Mouse (Mus musculus): ENCODE data around the gene Pdik1l. TPM values are rescaled to one million over a fixed set of nuclear protein-coding genes. Genes with fewer than 3 reads are reported as not detected.

Gene Pdik1l
- total RNA-seq, 1 experiment from 2014 or later: 36.1 TPM

DNA sequence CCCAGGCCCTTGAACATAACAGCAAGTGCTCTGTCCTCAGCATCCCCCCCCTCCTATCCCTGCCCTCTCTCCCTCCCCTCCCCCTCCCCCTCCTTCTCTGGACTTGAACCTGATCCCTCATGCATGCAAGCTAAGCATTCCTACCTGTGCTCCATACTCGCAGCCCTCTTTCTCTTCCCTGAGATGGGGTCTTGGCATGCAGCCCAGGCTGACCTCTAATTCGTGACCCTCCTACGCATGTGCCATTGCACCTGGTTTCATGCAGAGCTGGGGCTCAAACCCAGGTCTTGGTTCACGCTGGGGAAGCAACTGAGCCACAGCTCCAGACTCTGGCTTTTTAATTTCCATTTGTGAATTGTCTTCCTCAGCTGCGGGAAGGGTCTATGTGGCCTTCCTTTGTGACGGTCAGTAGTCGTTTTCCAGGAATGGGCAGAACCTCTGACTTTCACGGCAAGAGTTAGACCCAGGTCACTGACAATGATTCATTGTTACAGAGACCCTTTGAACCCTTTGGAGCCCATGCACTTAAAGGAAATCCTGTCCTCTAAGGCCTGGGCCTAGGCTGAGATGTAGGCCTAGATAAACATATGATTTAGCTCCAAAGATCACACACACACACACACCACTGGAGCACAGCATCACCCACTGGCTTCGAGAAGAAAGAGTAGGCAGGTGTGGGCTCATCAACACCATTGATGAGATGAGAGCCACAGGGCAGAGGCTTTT is 21.7 kb downstream of the Pdik1l start:
- ATAC-seq (replicated peaks; ENCODE audit: low read depth, poor library complexity, severe bottlenecking): no peak

- ATAC-seq (replicated peaks; ENCODE audit: low read depth, poor library complexity, severe bottlenecking): 0 out of 2 replicates have a peak, but pooled peaks have one; percentile 60
Observed at GRCm38 (mm10) chr4:134263191-134263590, 24.5 kb downstream of the Pdik1l start.

DNA sequence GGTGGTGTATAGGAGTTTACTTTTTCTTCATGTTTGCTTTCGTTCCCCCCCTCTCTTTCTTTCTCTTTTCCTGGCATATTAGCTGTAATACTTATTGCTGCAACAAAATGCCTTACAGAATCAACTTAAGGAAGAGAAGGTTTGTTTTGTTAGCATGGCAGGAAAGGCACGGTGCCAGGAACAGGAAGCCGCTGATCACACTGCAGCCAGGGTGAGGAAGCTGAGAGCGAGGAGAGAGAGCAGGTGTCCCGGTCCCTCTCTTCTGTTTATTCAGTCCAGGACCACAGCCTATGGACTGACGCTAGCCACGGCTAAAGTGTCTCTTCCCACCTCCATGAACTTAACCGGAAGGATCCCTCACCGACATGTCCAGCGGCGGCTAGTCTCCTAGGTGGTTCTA is 29.3 kb downstream of the Pdik1l start:
- peak; percentile 50; the same call in 1 of the 2 replicates for ATAC-seq (replicated peaks; ENCODE audit: low read depth, poor library complexity, severe bottlenecking)

- ATAC-seq (replicated peaks; ENCODE audit: low read depth, poor library complexity, severe bottlenecking): no peak
Observed at GRCm38 (mm10) chr4:134257198-134258009, 30.3 kb downstream of the Pdik1l start.

- no peak for ATAC-seq (replicated peaks; ENCODE audit: low read depth, poor library complexity, severe bottlenecking)
Observed at GRCm38 (mm10) chr4:134256407-134257197, 31.1 kb downstream of the Pdik1l start.

DNA sequence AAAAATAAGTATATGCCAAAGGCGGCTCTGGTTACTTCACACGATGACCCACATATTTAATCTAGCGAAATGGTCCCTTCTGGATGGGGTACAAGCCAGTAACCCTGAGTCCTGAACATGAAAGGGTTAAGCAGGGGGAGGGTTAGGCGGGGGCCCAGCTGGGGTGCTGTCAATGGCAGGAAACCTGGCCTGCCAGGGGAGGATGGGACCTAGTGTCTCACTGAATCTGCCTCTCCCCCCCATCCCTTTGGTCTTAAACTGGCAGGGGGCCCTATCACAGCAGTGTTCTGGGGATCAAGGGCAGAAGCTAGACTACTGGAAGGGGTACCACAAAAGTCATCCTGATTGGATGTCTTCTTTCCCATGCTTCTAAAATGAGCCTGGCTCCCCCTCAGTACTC is 31.8 kb downstream of the Pdik1l start:
- no peak for ATAC-seq (replicated peaks; ENCODE audit: low read depth, poor library complexity, severe bottlenecking)

- ATAC-seq (replicated peaks; ENCODE audit: low read depth, poor library complexity, severe bottlenecking): no peak
Observed at GRCm38 (mm10) chr4:134254835-134255234, 32.9 kb downstream of the Pdik1l start.

DNA sequence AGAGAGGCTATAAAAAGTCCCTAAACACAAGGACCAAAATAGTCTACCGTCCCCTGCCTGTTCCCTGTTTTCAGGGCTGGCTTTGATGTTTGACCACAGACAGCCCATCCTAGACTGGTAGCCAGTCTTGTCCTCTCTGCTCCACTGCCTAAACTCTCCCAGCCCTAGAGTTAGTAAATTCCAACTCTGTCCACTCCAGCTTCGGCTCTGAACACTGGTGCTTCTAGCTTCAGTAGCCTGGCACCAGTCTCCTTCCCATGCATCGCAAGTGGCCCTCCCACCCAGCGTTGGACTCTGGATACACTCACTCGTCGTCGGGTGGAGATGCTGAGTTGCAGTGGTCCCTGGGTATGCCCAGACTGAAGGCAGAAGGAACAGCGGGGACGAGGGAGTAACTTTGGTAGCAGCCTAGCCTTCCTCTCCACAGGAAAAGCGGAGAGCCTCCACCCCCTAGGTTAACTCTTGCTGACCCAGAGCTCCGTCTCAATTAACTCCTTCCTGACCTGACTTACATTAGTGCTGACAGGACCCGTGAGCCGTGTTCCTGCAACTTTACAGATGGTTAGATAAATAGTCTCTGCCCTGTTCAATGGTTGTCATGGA is 33.9 kb downstream of the Pdik1l start, which contains the start of gene Grrp1:
Gene Grrp1 (minus strand): TSS at position 385 of the 603 bp plus-strand sequence.
- ATAC-seq (replicated peaks; ENCODE audit: low read depth, poor library complexity, severe bottlenecking): no peak

- no peak for ATAC-seq (replicated peaks; ENCODE audit: low read depth, poor library complexity, severe bottlenecking)
Observed at GRCm38 (mm10) chr4:134252911-134253721, 34.6 kb downstream of the Pdik1l start.

GRCm38 (mm10) chr4:134252131-134252910 is 35.4 kb downstream of the Pdik1l start:
- ATAC-seq (replicated peaks; ENCODE audit: low read depth, poor library complexity, severe bottlenecking): no peak

- ATAC-seq (replicated peaks; ENCODE audit: low read depth, poor library complexity, severe bottlenecking): peak; percentile 19
Observed at GRCm38 (mm10) chr4:134251241-134252130, 36.2 kb downstream of the Pdik1l start.

DNA sequence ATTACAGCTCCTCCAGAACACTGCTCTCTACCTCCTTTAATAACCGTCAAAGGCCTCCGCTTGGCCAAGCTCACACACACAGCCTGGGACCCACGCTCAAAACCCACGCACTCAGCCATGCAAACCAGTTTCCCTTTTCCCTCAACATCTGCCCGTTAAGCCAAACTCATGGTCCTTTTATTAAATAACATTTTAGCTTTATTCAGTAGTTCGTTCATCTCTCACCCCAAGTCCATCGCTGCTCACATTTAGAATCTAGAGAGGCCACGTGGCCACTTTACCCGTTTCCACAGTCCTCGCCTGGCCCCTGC is 36.8 kb downstream of the Pdik1l start:
- no peak for ATAC-seq (replicated peaks; ENCODE audit: low read depth, poor library complexity, severe bottlenecking)

- no peak for ATAC-seq (replicated peaks; ENCODE audit: low read depth, poor library complexity, severe bottlenecking)
Observed at GRCm38 (mm10) chr4:134250116-134250929, 37.4 kb downstream of the Pdik1l start.

DNA sequence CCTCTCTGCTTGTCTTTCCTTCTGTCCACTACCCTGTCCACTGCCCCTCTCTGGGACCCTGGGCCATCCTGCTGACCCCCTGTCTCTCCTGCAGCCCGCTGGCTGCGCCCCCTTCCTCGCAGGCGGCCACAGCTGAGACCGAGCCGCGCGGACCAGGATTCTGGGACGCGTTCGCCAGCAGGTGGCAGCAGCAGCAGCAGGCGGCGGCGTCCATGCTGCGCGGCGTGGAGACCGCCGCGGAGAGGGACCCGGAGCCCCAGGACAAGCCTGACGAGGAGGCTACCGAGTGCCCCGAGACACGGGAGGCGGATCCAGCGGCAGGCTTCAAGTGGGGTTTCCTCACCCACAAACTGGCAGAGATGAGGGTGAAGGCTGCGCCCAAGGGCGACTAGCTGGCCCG is 38.0 kb downstream of the Pdik1l start:
- ATAC-seq (replicated peaks; ENCODE audit: low read depth, poor library complexity, severe bottlenecking): peak; percentile 43; the same call in 1 of the 2 replicates

- ATAC-seq (replicated peaks; ENCODE audit: low read depth, poor library complexity, severe bottlenecking): no peak
Observed at GRCm38 (mm10) chr4:134246719-134247258, 40.9 kb downstream of the Pdik1l start, which contains the start of gene Gm30191. Gene Gm30191 (plus strand): TSS chr4:134246935.

GRCm38 (mm10) chr4:134246256-134246655 is 41.4 kb downstream of the Pdik1l start:
- no peak for ATAC-seq (replicated peaks; ENCODE audit: low read depth, poor library complexity, severe bottlenecking)
